Mouse (Mus musculus): ENCODE results near the gene Gm340.

DNA sequence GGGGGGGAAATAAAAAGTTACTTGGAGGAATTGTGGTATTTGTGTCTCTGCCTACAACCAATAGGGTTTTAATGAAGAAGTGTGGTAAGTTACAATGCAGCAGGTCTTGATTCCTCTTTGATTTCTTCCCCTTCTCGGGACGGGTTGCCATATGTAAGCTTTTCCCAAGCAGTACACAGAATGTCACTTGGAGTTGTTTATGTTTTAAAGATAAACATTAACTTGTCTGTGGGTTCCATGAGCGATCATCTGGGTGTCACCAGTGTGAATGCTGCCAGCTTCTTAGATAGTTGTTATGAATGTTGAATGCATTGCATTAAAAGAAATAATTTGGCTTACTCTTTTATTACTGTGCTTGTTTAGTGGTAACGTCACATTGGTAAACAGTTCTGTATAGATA is 24.7 kb upstream of the Gm340 start:
- TF ChIP-seq USF1 (IDR thresholded peaks at IDR 0.05; ENCODE audit: low read depth, low read length) (no peak), MXI1 (IDR thresholded peaks at IDR 0.05; ENCODE audit: low read depth, low read length) (no peak), EP300 (IDR thresholded peaks at IDR 0.05; ENCODE audit: low read length) (no peak), ZKSCAN1 (IDR thresholded peaks at IDR 0.05; ENCODE audit: borderline replicate concordance, low read depth, low read length) (no peak), ZC3H11A (IDR thresholded peaks at IDR 0.05; ENCODE audit: low read depth, low read length) (no peak), CTCF (conservative IDR thresholded peaks at IDR 0.05 in 1 of 2, IDR thresholded peaks at IDR 0.05 in 1 of 2; ENCODE audit: low read depth in 2 of 2, low read length in 2 of 2) (no peak), ETS1 (conservative IDR thresholded peaks at IDR 0.05; ENCODE audit: low read depth, low read length) (no peak), POLR2A (IDR thresholded peaks at IDR 0.05; ENCODE audit: low read depth, low read length) (no peak)
